Mouse (Mus musculus): ENCODE results near the gene Hs2st1. TPM values are rescaled to one million over a fixed set of nuclear protein-coding genes. Genes with fewer than 3 reads are reported as not detected.
A peak's percentile ranks its signal among the peaks of the same experiment; 100 is the strongest.

Gene Hs2st1
- polyA plus RNA-seq, 1 experiment from 2014 or later: 1.6 TPM

- H3K9me3 ChIP-seq (replicated peaks; ENCODE audit: control insufficient read depth, low read length): no peaks in the 10 kb centered on the region
- H3K27me3 ChIP-seq (ENCODE audit: control insufficient read depth, insufficient read depth, low read depth, low read length): no peaks in the 10 kb centered on the region
- ATAC-seq (ENCODE audit: low read depth): no peak
- no peak overlapping the region for H3K27ac ChIP-seq (ENCODE audit: low read length)
- H3K9ac ChIP-seq (ENCODE audit: low read depth, low read length): no peak overlapping the region
- no peak overlapping the region for H3K4me3 ChIP-seq (ENCODE audit: low read depth, low read length)
- no peak overlapping the region for H3K4me2 ChIP-seq (ENCODE audit: low read depth, low read length)
- H3K4me1 ChIP-seq (ENCODE audit: control insufficient read depth, low read depth, low read length): no peaks in the 10 kb centered on the region
- WGBS (ENCODE audit: insufficient replicate concordance): 77% methylated on average over 16 of the region's 16 CpGs
- no peaks in the 10 kb centered on the region for H3K36me3 ChIP-seq (ENCODE audit: control insufficient read depth, insufficient read depth)
Measured at GRCm38 (mm10) chr3:144513169-144514121, 56.5 kb downstream of the Hs2st1 start.

- H3K4me3 ChIP-seq (ENCODE audit: low read depth, low read length): no peak overlapping the region
- ATAC-seq (ENCODE audit: low read depth): no peak
Measured at GRCm38 (mm10) chr3:144510724-144511123, 59.3 kb downstream of the Hs2st1 start.

GRCm38 (mm10) chr3:144508342-144508741 lies 61.6 kb downstream of the Hs2st1 start:
- H3K4me2 ChIP-seq (ENCODE audit: low read depth, low read length): no peak overlapping the region
- H3K27me3 ChIP-seq (ENCODE audit: control insufficient read depth, insufficient read depth, low read depth, low read length): no peaks in the 10 kb centered on the region
- no peaks in the 10 kb centered on the region; the same call in 1 of the 2 replicates for H3K4me1 ChIP-seq (ENCODE audit: control insufficient read depth, low read depth, low read length)
- no peak overlapping the region for H3K9ac ChIP-seq (ENCODE audit: low read depth, low read length)
- ATAC-seq (ENCODE audit: low read depth): no peak
- H3K4me3 ChIP-seq (ENCODE audit: low read depth, low read length): no peak overlapping the region
- H3K36me3 ChIP-seq (ENCODE audit: control insufficient read depth, insufficient read depth): no peaks in the 10 kb centered on the region
- H3K9me3 ChIP-seq (replicated peaks; ENCODE audit: control insufficient read depth, low read length): no peaks in the 10 kb centered on the region
- 68% methylated on average over 4 of the region's 4 CpGs for WGBS (ENCODE audit: insufficient replicate concordance)
- no peak overlapping the region for H3K27ac ChIP-seq (ENCODE audit: low read length)

More at GRCm38 (mm10) chr3:144510724-144511123, 59.3 kb downstream of the Hs2st1 start:
- H3K4me2 ChIP-seq (ENCODE audit: low read depth, low read length): no peak overlapping the region
- no peaks in the 10 kb centered on the region for H3K27me3 ChIP-seq (ENCODE audit: control insufficient read depth, insufficient read depth, low read depth, low read length)
- no peaks in the 10 kb centered on the region for H3K9me3 ChIP-seq (replicated peaks; ENCODE audit: control insufficient read depth, low read length)
- no peaks in the 10 kb centered on the region; the same call in 1 of the 2 replicates for H3K4me1 ChIP-seq (ENCODE audit: control insufficient read depth, low read depth, low read length)
- WGBS (ENCODE audit: insufficient replicate concordance): 76% methylated on average over 3 of the region's 3 CpGs
- no peak overlapping the region for H3K27ac ChIP-seq (ENCODE audit: low read length)
- H3K9ac ChIP-seq (ENCODE audit: low read depth, low read length): no peak overlapping the region
- H3K36me3 ChIP-seq (ENCODE audit: control insufficient read depth, insufficient read depth): no peaks in the 10 kb centered on the region

- Histone ChIP-seq H3K27ac (ENCODE audit: low read length) (no peak overlapping the region), H3K4me3 (ENCODE audit: low read depth, low read length) (no peak overlapping the region), H3K4me2 (ENCODE audit: low read depth, low read length) (no peak overlapping the region), H3K4me1 (ENCODE audit: control insufficient read depth, low read depth, low read length) (no peaks in the 10 kb centered on the region; the same call in 1 of the 2 replicates), H3K27me3 (ENCODE audit: control insufficient read depth, insufficient read depth, low read depth, low read length) (no peaks in the 10 kb centered on the region), H3K9ac (ENCODE audit: low read depth, low read length) (no peak overlapping the region), H3K36me3 (ENCODE audit: control insufficient read depth, insufficient read depth) (no peaks in the 10 kb centered on the region), H3K9me3 (replicated peaks; ENCODE audit: control insufficient read depth, low read length) (no peaks in the 10 kb centered on the region)
- ATAC-seq (ENCODE audit: low read depth): no peak
- 34% methylated on average over 5 of the region's 5 CpGs for WGBS (ENCODE audit: insufficient replicate concordance)
Measured at GRCm38 (mm10) chr3:144507885-144508284, 62.1 kb downstream of the Hs2st1 start.

GRCm38 (mm10) chr3:144506213-144506612 lies 63.8 kb downstream of the Hs2st1 start:
- WGBS (ENCODE audit: insufficient replicate concordance): 52% methylated on average over 3 of the region's 3 CpGs
- peak; percentile 67; the same call in 1 of the 2 replicates for ATAC-seq (ENCODE audit: low read depth)

GRCm38 (mm10) chr3:144501930-144502329 lies 68.1 kb downstream of the Hs2st1 start:
- H3K9me3 ChIP-seq (replicated peaks; ENCODE audit: control insufficient read depth, low read length): no peaks in the 10 kb centered on the region
- no peaks in the 10 kb centered on the region for H3K36me3 ChIP-seq (ENCODE audit: control insufficient read depth, insufficient read depth)
- 74% methylated on average over 7 of the region's 7 CpGs for WGBS (ENCODE audit: insufficient replicate concordance)
- H3K9ac ChIP-seq (ENCODE audit: low read depth, low read length): no peak overlapping the region
- no peaks in the 10 kb centered on the region for H3K27me3 ChIP-seq (ENCODE audit: control insufficient read depth, insufficient read depth, low read depth, low read length)
- ATAC-seq (ENCODE audit: low read depth): no peak
- no peaks in the 10 kb centered on the region; the same call in 1 of the 2 replicates for H3K4me1 ChIP-seq (ENCODE audit: control insufficient read depth, low read depth, low read length)
- no peak overlapping the region for H3K4me3 ChIP-seq (ENCODE audit: low read depth, low read length)
- no peak overlapping the region for H3K27ac ChIP-seq (ENCODE audit: low read length)
- H3K4me2 ChIP-seq (ENCODE audit: low read depth, low read length): no peak overlapping the region

More at GRCm38 (mm10) chr3:144506213-144506612, 63.8 kb downstream of the Hs2st1 start:
- Histone ChIP-seq H3K9ac (ENCODE audit: low read depth, low read length) (no peak overlapping the region), H3K4me1 (ENCODE audit: control insufficient read depth, low read depth, low read length) (no peaks in the 10 kb centered on the region; the same call in 1 of the 2 replicates), H3K4me2 (ENCODE audit: low read depth, low read length) (no peak overlapping the region), H3K4me3 (ENCODE audit: low read depth, low read length) (no peak overlapping the region), H3K27ac (ENCODE audit: low read length) (no peak overlapping the region), H3K9me3 (replicated peaks; ENCODE audit: control insufficient read depth, low read length) (no peaks in the 10 kb centered on the region), H3K36me3 (ENCODE audit: control insufficient read depth, insufficient read depth) (no peaks in the 10 kb centered on the region), H3K27me3 (ENCODE audit: control insufficient read depth, insufficient read depth, low read depth, low read length) (no peaks in the 10 kb centered on the region)

- Histone ChIP-seq H3K27me3 (ENCODE audit: control insufficient read depth, insufficient read depth, low read depth, low read length) (no peaks in the 10 kb centered on the region), H3K9me3 (replicated peaks; ENCODE audit: control insufficient read depth, low read length) (no peaks in the 10 kb centered on the region), H3K4me3 (ENCODE audit: low read depth, low read length) (no peak overlapping the region), H3K4me2 (ENCODE audit: low read depth, low read length) (no peak overlapping the region), H3K36me3 (ENCODE audit: control insufficient read depth, insufficient read depth) (no peaks in the 10 kb centered on the region), H3K4me1 (ENCODE audit: control insufficient read depth, low read depth, low read length) (no peaks in the 10 kb centered on the region), H3K9ac (ENCODE audit: low read depth, low read length) (no peak overlapping the region), H3K27ac (ENCODE audit: low read length) (no peak overlapping the region)
- ATAC-seq (ENCODE audit: low read depth): no peak
- 70% methylated on average over 5 of the region's 5 CpGs for WGBS (ENCODE audit: insufficient replicate concordance)
Measured at GRCm38 (mm10) chr3:144496762-144497161, 73.2 kb downstream of the Hs2st1 start.

GRCm38 (mm10) chr3:144494838-144495237 lies 75.1 kb downstream of the Hs2st1 start:
- 65% methylated on average over 5 of the region's 5 CpGs for WGBS (ENCODE audit: insufficient replicate concordance)
- Histone ChIP-seq H3K36me3 (ENCODE audit: control insufficient read depth, insufficient read depth) (no peaks in the 10 kb centered on the region), H3K4me1 (ENCODE audit: control insufficient read depth, low read depth, low read length) (no peaks in the 10 kb centered on the region), H3K27me3 (ENCODE audit: control insufficient read depth, insufficient read depth, low read depth, low read length) (no peaks in the 10 kb centered on the region), H3K27ac (ENCODE audit: low read length) (no peak overlapping the region), H3K4me3 (ENCODE audit: low read depth, low read length) (no peak overlapping the region), H3K4me2 (ENCODE audit: low read depth, low read length) (no peak overlapping the region), H3K9me3 (replicated peaks; ENCODE audit: control insufficient read depth, low read length) (no peaks in the 10 kb centered on the region), H3K9ac (ENCODE audit: low read depth, low read length) (no peak overlapping the region)
- no peak for ATAC-seq (ENCODE audit: low read depth)

GRCm38 (mm10) chr3:144488787-144489186 lies 81.2 kb downstream of the Hs2st1 start:
- Histone ChIP-seq H3K4me2 (ENCODE audit: low read depth, low read length) (no peak overlapping the region), H3K27ac (ENCODE audit: low read length) (no peak overlapping the region), H3K4me1 (ENCODE audit: control insufficient read depth, low read depth, low read length) (no peaks in the 10 kb centered on the region; the same call in 1 of the 2 replicates), H3K9me3 (replicated peaks; ENCODE audit: control insufficient read depth, low read length) (no peaks in the 10 kb centered on the region), H3K27me3 (ENCODE audit: control insufficient read depth, insufficient read depth, low read depth, low read length) (no peaks in the 10 kb centered on the region), H3K9ac (ENCODE audit: low read depth, low read length) (no peak overlapping the region), H3K36me3 (ENCODE audit: control insufficient read depth, insufficient read depth) (no peaks in the 10 kb centered on the region), H3K4me3 (ENCODE audit: low read depth, low read length) (no peak overlapping the region)
- ATAC-seq (ENCODE audit: low read depth): no peak
- 34% methylated on average over 1 of the region's 2 CpGs for WGBS (ENCODE audit: insufficient replicate concordance)

All from liver, embryonic 16.5 days (tissue).